Mouse (Mus musculus) thymus, postnatal 4 days (tissue): Measurements from ENCODE around the gene Letmd1.

Experiments used
- DNase-seq: peaks from one replicate; pipeline ENCODE4 v3.0.0; 2021

The Letmd1 gene

GRCm38 (mm10) chr15:100510072-100510471, 41.2 kb downstream of the Letmd1 start:
- DNase-seq: no peak

- no peak for DNase-seq
Observed at GRCm38 (mm10) chr15:100513387-100513786, 44.6 kb downstream of the Letmd1 start.

GRCm38 (mm10) chr15:100515121-100515520, 46.3 kb downstream of the Letmd1 start:
- DNase-seq: no peak

- no peak for DNase-seq
Observed at GRCm38 (mm10) chr15:100520306-100520705, 51.5 kb downstream of the Letmd1 start.

- no peak for DNase-seq
Observed at GRCm38 (mm10) chr15:100525405-100525804, 56.6 kb downstream of the Letmd1 start.

- DNase-seq: no peak
Observed at GRCm38 (mm10) chr15:100527900-100528299, 59.1 kb downstream of the Letmd1 start.
